In genomic region chr15:78438505-78438904, GRCm38 (mm10) we compare ENCODE assay signal across 21 mouse cellular contexts. TPM values are rescaled to one million over a fixed set of nuclear protein-coding genes. Genes with fewer than 3 reads are reported as not detected.
DNase-seq lines count a peak whose midpoint lies in the region; ATAC-seq lines count a peak whose summit lies in the region.
"Had no signal": no experiment of that assay in that cellular context is flagged by ENCODE, and none has a peak within 500 bp of the region (broad histone marks: within the 10 kb centered on the region; RNA-seq: fewer than 3 reads in every experiment).

No protein-coding gene starts in this region.

- WGBS in hindbrain, embryonic 13.5 days: 53% methylated on average over 8 of the region's 8 CpGs
- 48% methylated on average over 8 of the region's 8 CpGs for WGBS in hindbrain, embryonic 11.5 days
- WGBS in neural tube, embryonic 13.5 days: 49% methylated on average over 8 of the region's 8 CpGs

- peak; percentile 56 for DNase-seq in cerebellum, adult 9-11 months
- no peak for DNase-seq in hindbrain, embryonic 11.5 days (ENCODE audit: low spot score)
- DNase-seq in neural tube, embryonic 10.5 days (ENCODE audit: extremely low spot score, low spot score): no peak
- no peak for DNase-seq in Muller cell, postnatal 12 days (ENCODE audit: inconsistent ontology term)
- DNase-seq: cerebellum, adult 8-10 months; cerebellum, postnatal 36 days; gastrocnemius, postnatal 10 days; heart, postnatal 10 days; heart, postnatal 4 days had no signal

- H3K4me3 ChIP-seq in hindbrain, embryonic 13.5 days: no peak overlapping the region
- no peak overlapping the region for H3K4me3 ChIP-seq in hindbrain, embryonic 11.5 days (ENCODE audit: low read depth, low read length)
- H3K4me3 ChIP-seq in neural tube, embryonic 13.5 days: no peak overlapping the region
- H3K4me3 ChIP-seq: embryonic facial prominence, embryonic 13.5 days; forebrain, embryonic 12.5 days; heart, adult 2 months; heart, embryonic 12.5 days; hindbrain, embryonic 15.5 days had no signal

- no peak for ATAC-seq in cerebellum, adult (ENCODE audit: insufficient number of reproducible peaks, low FRiP score, low TSS enrichment)
- ATAC-seq in hindbrain, embryonic 13.5 days (ENCODE audit: low FRiP score): no peak
- ATAC-seq in hindbrain, embryonic 11.5 days (ENCODE audit: low FRiP score): no peak
- no peak for ATAC-seq in neural tube, embryonic 13.5 days (ENCODE audit: low read depth)
- ATAC-seq: forebrain, embryonic 16.5 days; inflammation-experienced regulatory T-cells, adult 6 months; intestine, postnatal 0 days had no signal

- H3K27me3 ChIP-seq in hindbrain, embryonic 13.5 days: 0 out of 2 replicates have a peak, but pooled peaks cover 10% of the 10 kb centered on the region
- no peaks in the 10 kb centered on the region for H3K27me3 ChIP-seq in hindbrain, embryonic 11.5 days (ENCODE audit: control insufficient read depth, insufficient read depth, low read length)
- no peaks in the 10 kb centered on the region for H3K27me3 ChIP-seq in neural tube, embryonic 13.5 days
- H3K27me3 ChIP-seq: hindbrain, embryonic 15.5 days had no signal

- no peak overlapping the region for H3K27ac ChIP-seq in hindbrain, embryonic 13.5 days
- no peak overlapping the region for H3K27ac ChIP-seq in hindbrain, embryonic 11.5 days (ENCODE audit: low read depth, low read length)
- no peak overlapping the region for H3K27ac ChIP-seq in neural tube, embryonic 13.5 days (replicated peaks)
- H3K27ac ChIP-seq: hindbrain, embryonic 15.5 days had no signal

- no peak overlapping the region for H3K4me2 ChIP-seq in hindbrain, embryonic 13.5 days
- no peak overlapping the region for H3K4me2 ChIP-seq in hindbrain, embryonic 11.5 days (replicated peaks; ENCODE audit: low read depth, low read length)
- H3K4me2 ChIP-seq in neural tube, embryonic 13.5 days: no peak overlapping the region
- H3K4me2 ChIP-seq: forebrain, embryonic 12.5 days; heart, embryonic 12.5 days; hindbrain, embryonic 15.5 days had no signal

- H3K36me3 ChIP-seq in hindbrain, embryonic 13.5 days: peaks cover 33% of the 10 kb centered on the region
- 0 out of 2 replicates have a peak, but pooled peaks cover 3% of the 10 kb centered on the region for H3K36me3 ChIP-seq in hindbrain, embryonic 11.5 days (ENCODE audit: control insufficient read depth, insufficient read depth, low read length)
- peaks cover 35% of the 10 kb centered on the region for H3K36me3 ChIP-seq in neural tube, embryonic 13.5 days

- peak overlapping the region; percentile 51; the same call in 1 of the 2 replicates for H3K9ac ChIP-seq in hindbrain, embryonic 13.5 days
- H3K9ac ChIP-seq in hindbrain, embryonic 11.5 days (ENCODE audit: low read depth, low read length): no peak overlapping the region
- 0 out of 2 replicates have a peak overlapping the region, but pooled peaks have one; percentile 22 for H3K9ac ChIP-seq in neural tube, embryonic 13.5 days
- H3K9ac ChIP-seq: forebrain, embryonic 12.5 days; hindbrain, embryonic 15.5 days had no signal

- H3K9me3 ChIP-seq in hindbrain, embryonic 13.5 days: no peaks in the 10 kb centered on the region
- no peaks in the 10 kb centered on the region for H3K9me3 ChIP-seq in hindbrain, embryonic 11.5 days (ENCODE audit: control insufficient read depth, low read length)
- no peaks in the 10 kb centered on the region for H3K9me3 ChIP-seq in neural tube, embryonic 13.5 days
- H3K9me3 ChIP-seq: embryonic facial prominence, embryonic 13.5 days; forebrain, embryonic 12.5 days; heart, embryonic 12.5 days; hindbrain, embryonic 15.5 days had no signal

- H3K4me1 ChIP-seq in hindbrain, embryonic 13.5 days (replicated peaks): peaks cover 63% of the 10 kb centered on the region
- H3K4me1 ChIP-seq in hindbrain, embryonic 11.5 days (replicated peaks; ENCODE audit: control insufficient read depth, insufficient read depth, low read length): peaks cover 16% of the 10 kb centered on the region
- peaks cover 52% of the 10 kb centered on the region for H3K4me1 ChIP-seq in neural tube, embryonic 13.5 days (replicated peaks)

RNA-seq across cellular contexts. Expression of gene Kctd17, which starts 10.1 kb away (rescaled TPM):
- 114 and 116 TPM in 2 replicates for polyA plus RNA-seq in hindbrain, embryonic 13.5 days (2015; fragmentation: Nextera tagmentation; extraction: Ambion mirVana)
- 62.7 and 65.8 TPM in 2 replicates for polyA plus RNA-seq in hindbrain, embryonic 11.5 days (2014; fragmentation: Nextera tagmentation; extraction: Ambion mirVana)
- 120 and 122 TPM in 2 replicates for polyA plus RNA-seq in neural tube, embryonic 13.5 days (2015; fragmentation: Nextera tagmentation; extraction: Ambion mirVana)

RNA-seq across cellular contexts. Expression of gene Tmprss6, which starts 29.9 kb away (rescaled TPM):
- polyA plus RNA-seq in hindbrain, embryonic 13.5 days (2015; fragmentation: Nextera tagmentation; extraction: Ambion mirVana): 0.23 and 0.31 TPM in 2 replicates
- polyA plus RNA-seq in hindbrain, embryonic 11.5 days (2014; fragmentation: Nextera tagmentation; extraction: Ambion mirVana): 0.05 and 0.24 TPM in 2 replicates
- polyA plus RNA-seq in neural tube, embryonic 13.5 days (2015; fragmentation: Nextera tagmentation; extraction: Ambion mirVana): 0.15 and 0.28 TPM in 2 replicates
- polyA plus RNA-seq: heart, adult 2 months; inflammation-experienced regulatory T-cells, adult 6 months had no signal

RNA-seq across cellular contexts. Expression of gene Mpst, which starts 32.3 kb away (rescaled TPM):
- 2.2 and 3.1 TPM in 2 replicates for polyA plus RNA-seq in hindbrain, embryonic 13.5 days (2015; fragmentation: Nextera tagmentation; extraction: Ambion mirVana)
- 2.6 and 2.7 TPM in 2 replicates for polyA plus RNA-seq in hindbrain, embryonic 11.5 days (2014; fragmentation: Nextera tagmentation; extraction: Ambion mirVana)
- 2.3 and 2.9 TPM in 2 replicates for polyA plus RNA-seq in neural tube, embryonic 13.5 days (2015; fragmentation: Nextera tagmentation; extraction: Ambion mirVana)

RNA-seq across cellular contexts. Expression of gene Tst, which starts 32.8 kb away (rescaled TPM):
- 10.7 and 17.0 TPM in 2 replicates for polyA plus RNA-seq in hindbrain, embryonic 13.5 days (2015; fragmentation: Nextera tagmentation; extraction: Ambion mirVana)
- polyA plus RNA-seq in hindbrain, embryonic 11.5 days (2014; fragmentation: Nextera tagmentation; extraction: Ambion mirVana): 8.5 TPM in 2 replicates
- 7.9 and 11.4 TPM in 2 replicates for polyA plus RNA-seq in neural tube, embryonic 13.5 days (2015; fragmentation: Nextera tagmentation; extraction: Ambion mirVana)

RNA-seq across cellular contexts. Expression of gene Tex33, which starts 42.8 kb away (rescaled TPM):
- not detected in 2 replicates for polyA plus RNA-seq in hindbrain, embryonic 13.5 days (2015; fragmentation: Nextera tagmentation; extraction: Ambion mirVana)
- not detected in 2 replicates for polyA plus RNA-seq in hindbrain, embryonic 11.5 days (2014; fragmentation: Nextera tagmentation; extraction: Ambion mirVana)
- not detected in 2 replicates for polyA plus RNA-seq in neural tube, embryonic 13.5 days (2015; fragmentation: Nextera tagmentation; extraction: Ambion mirVana)
- polyA plus RNA-seq: brain, embryonic 14.5 days; embryonic facial prominence, embryonic 13.5 days; forebrain, embryonic 12.5 days; forebrain, embryonic 16.5 days; heart, embryonic 12.5 days; hindbrain, embryonic 15.5 days; inflammation-experienced regulatory T-cells, adult 6 months; intestine, postnatal 0 days had no signal
